Mouse (Mus musculus): ENCODE data around the gene Snapc2.

GRCm38 (mm10) chr8:4214006-4214980 lies 38.6 kb upstream of the Snapc2 start:
- no peak for TF ChIP-seq CTCF (IDR thresholded peaks at IDR 0.05; ENCODE audit: low read depth)
- no peak for TF ChIP-seq EP300 (optimal IDR thresholded peaks at IDR 0.05)

All from stomach, postnatal 0 days (tissue).